Mouse (Mus musculus) midbrain, embryonic 15.5 days (tissue): Measurements from ENCODE around the gene Gad1. TPM values are rescaled to one million over a fixed set of nuclear protein-coding genes. Genes with fewer than 3 reads are reported as not detected.
A peak's percentile ranks its signal among the peaks of the same experiment; 100 is the strongest.
"Not testable (repeated sequence)": the region's sequence is repeated elsewhere in the genome, so short reads cannot be mapped to it uniquely, and the experiment has no call there.

ENCODE experiments used
- ATAC-seq: fragments of 200-750 bp; cut with Nextera tagmentation; replicated peaks from 2 replicates; pipeline ENCODE4 v1.8.0; 2017; ENCODE audit warnings: moderate TSS enrichment
- H3K27ac ChIP-seq: fragments of 300-500 bp; sonication (generic); 2 replicates; pipeline ENCODE4 v1.5.1; 2015; ENCODE audit warnings: mild to moderate bottlenecking, inconsistent platforms
- H3K27me3 ChIP-seq: fragments of 300-500 bp; sonication (generic); replicated peaks from 2 replicates; pipeline ENCODE4 v1.6.1; 2015; ENCODE audit warnings: inconsistent platforms
- H3K36me3 ChIP-seq: fragments of 300-500 bp; sonication (generic); replicated peaks from 2 replicates; pipeline ENCODE4 v1.6.1; 2015; ENCODE audit warnings: inconsistent platforms
- H3K4me1 ChIP-seq: fragments of 300-500 bp; sonication (generic); 2 replicates; pipeline ENCODE4 v1.6.1; 2015; ENCODE audit warnings: inconsistent platforms
- H3K4me2 ChIP-seq: fragments of 300-500 bp; sonication (generic); 2 replicates; pipeline ENCODE4 v1.6.1; 2015; ENCODE audit warnings: inconsistent platforms, mild to moderate bottlenecking, moderate library complexity
- H3K4me3 ChIP-seq: fragments of 300-500 bp; sonication (generic); 2 replicates; pipeline ENCODE4 v1.5.1; 2015; ENCODE audit warnings: mild to moderate bottlenecking, inconsistent platforms
- H3K9ac ChIP-seq: fragments of 300-500 bp; sonication (generic); 2 replicates; pipeline ENCODE4 v1.6.1; 2015; ENCODE audit warnings: mild to moderate bottlenecking, inconsistent platforms
- H3K9me3 ChIP-seq: fragments of 300-500 bp; sonication (generic); 2 replicates; pipeline ENCODE4 v1.6.1; 2016; ENCODE audit warnings: inconsistent platforms
- WGBS: fragments of 180-500 bp; shearing (Covaris S2); methylation state at CpG from one replicate; pipeline ENCODE4 v1.1.7; 2015; ENCODE audit warnings: mixed read lengths; 5-methylcytosine and 5-hydroxymethylcytosine counted together
- polyA plus RNA-seq: library from polyadenylated mRNA; unstranded; fragments of >200 nt; fragmentation: Nextera tagmentation; extraction: Ambion mirVana; gene quantifications from 2 replicates; pipeline ENCODE4 v1.2.1, GENCODE M21; 2015

The Gad1 gene
- 112 and 128 TPM in 2 replicates for polyA plus RNA-seq

- Histone ChIP-seq H3K27me3 (no peaks in the 10 kb centered on the region), H3K27ac (no peak within 1 kb of the TSS), H3K9me3 (no peaks in the 10 kb centered on the region), H3K36me3 (no peaks in the 10 kb centered on the region), H3K4me2 (no peak within 1 kb of the TSS), H3K4me3 (no peak within 1 kb of the TSS), H3K9ac (no peak within 1 kb of the TSS), H3K4me1 (no peaks in the 10 kb centered on the region)
- WGBS: 57% methylated on average over 4 of the region's 4 CpGs
- no peak for ATAC-seq
Observed at GRCm38 (mm10) chr2:70552772-70553171, at the start of gene Gad1. TSS of gene Gad1 (plus strand) at chr2:70553072.

GRCm38 (mm10) chr2:70503436-70503835, 49.4 kb upstream of the Gad1 start:
- Histone ChIP-seq H3K9me3 (no peaks in the 10 kb centered on the region), H3K4me3 (no peak overlapping the region), H3K27ac (no peak overlapping the region), H3K36me3 (no peaks in the 10 kb centered on the region), H3K4me2 (no peak overlapping the region), H3K4me1 (peaks cover 8% of the 10 kb centered on the region), H3K9ac (no peak overlapping the region), H3K27me3 (0 out of 2 replicates have a peak, but pooled peaks cover 4% of the 10 kb centered on the region)
- no peak for ATAC-seq
- WGBS: 87% methylated on average over 10 of the region's 10 CpGs

- H3K9ac ChIP-seq: no peak overlapping the region
- H3K4me3 ChIP-seq: no peak overlapping the region
- ATAC-seq: no peak
- H3K4me2 ChIP-seq: no peak overlapping the region
- H3K9me3 ChIP-seq: no peaks in the 10 kb centered on the region
- WGBS: 36% methylated on average over 1 of the region's 1 CpGs
- H3K27me3 ChIP-seq: 0 out of 2 replicates have a peak, but pooled peaks cover 4% of the 10 kb centered on the region
- H3K4me1 ChIP-seq: peaks cover 14% of the 10 kb centered on the region
- H3K27ac ChIP-seq: no peak overlapping the region
- H3K36me3 ChIP-seq: no peaks in the 10 kb centered on the region
Observed at GRCm38 (mm10) chr2:70505229-70505628, 47.6 kb upstream of the Gad1 start.

GRCm38 (mm10) chr2:70505896-70506295, 47.0 kb upstream of the Gad1 start:
- 22% methylated on average over 4 of the region's 4 CpGs for WGBS
- Histone ChIP-seq H3K9ac (no peak overlapping the region), H3K4me2 (no peak overlapping the region), H3K36me3 (no peaks in the 10 kb centered on the region), H3K27ac (no peak overlapping the region), H3K9me3 (no peaks in the 10 kb centered on the region), H3K4me1 (peaks cover 14% of the 10 kb centered on the region), H3K4me3 (no peak overlapping the region), H3K27me3 (0 out of 2 replicates have a peak, but pooled peaks cover 4% of the 10 kb centered on the region)
- ATAC-seq: no peak

GRCm38 (mm10) chr2:70506372-70506771, 46.5 kb upstream of the Gad1 start:
- Histone ChIP-seq H3K36me3 (no peaks in the 10 kb centered on the region), H3K27ac (no peak overlapping the region), H3K9me3 (no peaks in the 10 kb centered on the region), H3K4me1 (peaks cover 14% of the 10 kb centered on the region), H3K27me3 (0 out of 2 replicates have a peak, but pooled peaks cover 4% of the 10 kb centered on the region), H3K4me3 (no peak overlapping the region), H3K4me2 (no peak overlapping the region), H3K9ac (no peak overlapping the region)
- no peak for ATAC-seq
- WGBS: 42% methylated on average over 2 of the region's 2 CpGs

GRCm38 (mm10) chr2:70508496-70508895, 44.4 kb upstream of the Gad1 start, which contains the start of gene Erich2:
TSS of gene Erich2 (plus strand) at chr2:70508819.
- H3K36me3 ChIP-seq: no peaks in the 10 kb centered on the region
- H3K4me1 ChIP-seq: peaks cover 14% of the 10 kb centered on the region
- H3K27ac ChIP-seq: 0 out of 2 replicates have a peak within 1 kb of the TSS, but pooled peaks have one; percentile 22
- peak; percentile 13; the same call in 1 of the 2 replicates for ATAC-seq
- peak within 1 kb of the TSS; percentile 55 for H3K4me3 ChIP-seq
- WGBS: 6% methylated on average over 10 of the region's 10 CpGs
- peak within 1 kb of the TSS; percentile 85 for H3K4me2 ChIP-seq
- H3K9me3 ChIP-seq: no peaks in the 10 kb centered on the region
- peak within 1 kb of the TSS; percentile 46 for H3K9ac ChIP-seq
- H3K27me3 ChIP-seq: 0 out of 2 replicates have a peak, but pooled peaks cover 4% of the 10 kb centered on the region

- peak overlapping the region; percentile 85 for H3K4me2 ChIP-seq
- H3K4me3 ChIP-seq: peak overlapping the region; percentile 55
- 0 out of 2 replicates have a peak overlapping the region, but pooled peaks have one; percentile 22 for H3K27ac ChIP-seq
- H3K27me3 ChIP-seq: 0 out of 2 replicates have a peak, but pooled peaks cover 4% of the 10 kb centered on the region
- no peaks in the 10 kb centered on the region for H3K9me3 ChIP-seq
- peak; percentile 96 for ATAC-seq
- no peaks in the 10 kb centered on the region for H3K36me3 ChIP-seq
- WGBS: 0% methylated on average over 48 of the region's 56 CpGs
- H3K4me1 ChIP-seq: peaks cover 14% of the 10 kb centered on the region
- peak overlapping the region; percentile 46 for H3K9ac ChIP-seq
Observed at GRCm38 (mm10) chr2:70509021-70509632, 43.7 kb upstream of the Gad1 start.

GRCm38 (mm10) chr2:70538283-70538682, 14.6 kb upstream of the Gad1 start:
- not testable (repeated sequence) for ATAC-seq, H3K9me3 ChIP-seq, H3K4me3 ChIP-seq, H3K4me2 ChIP-seq, H3K36me3 ChIP-seq, H3K27ac ChIP-seq, H3K27me3 ChIP-seq, H3K9ac ChIP-seq, H3K4me1 ChIP-seq
- 48% methylated on average over 7 of the region's 7 CpGs for WGBS

- no peak overlapping the region for H3K4me2 ChIP-seq
- H3K4me3 ChIP-seq: no peak overlapping the region
- 65% methylated on average over 6 of the region's 6 CpGs for WGBS
- H3K4me1 ChIP-seq: no peaks in the 10 kb centered on the region
- no peaks in the 10 kb centered on the region for H3K9me3 ChIP-seq
- no peak overlapping the region for H3K27ac ChIP-seq
- ATAC-seq: no peak
- no peaks in the 10 kb centered on the region for H3K36me3 ChIP-seq
- no peak overlapping the region for H3K9ac ChIP-seq
- H3K27me3 ChIP-seq: no peaks in the 10 kb centered on the region
Observed at GRCm38 (mm10) chr2:70550671-70551070, 2.2 kb upstream of the Gad1 start.

GRCm38 (mm10) chr2:70551446-70551845, 1.4 kb upstream of the Gad1 start:
- Histone ChIP-seq H3K9ac (no peak overlapping the region), H3K4me2 (no peak overlapping the region), H3K4me3 (no peak overlapping the region), H3K27ac (no peak overlapping the region), H3K4me1 (no peaks in the 10 kb centered on the region), H3K36me3 (no peaks in the 10 kb centered on the region), H3K27me3 (no peaks in the 10 kb centered on the region), H3K9me3 (no peaks in the 10 kb centered on the region)
- no peak for ATAC-seq
- WGBS: 89% methylated on average over 2 of the region's 2 CpGs

- WGBS: 86% methylated on average over 15 of the region's 15 CpGs
- H3K4me3 ChIP-seq: no peak overlapping the region
- no peak overlapping the region for H3K27ac ChIP-seq
- no peak overlapping the region for H3K4me2 ChIP-seq
- H3K9ac ChIP-seq: no peak overlapping the region
- no peaks in the 10 kb centered on the region for H3K36me3 ChIP-seq
- H3K9me3 ChIP-seq: no peaks in the 10 kb centered on the region
- no peak for ATAC-seq
- no peaks in the 10 kb centered on the region for H3K27me3 ChIP-seq
- no peaks in the 10 kb centered on the region for H3K4me1 ChIP-seq
Observed at GRCm38 (mm10) chr2:70552067-70552598, 739 bp upstream of the Gad1 start.

GRCm38 (mm10) chr2:70553826-70554225, 954 bp downstream of the Gad1 start:
- no peak overlapping the region for H3K4me2 ChIP-seq
- 83% methylated on average over 3 of the region's 3 CpGs for WGBS
- H3K27ac ChIP-seq: no peak overlapping the region
- peaks cover 1% of the 10 kb centered on the region; the same call in 1 of the 2 replicates for H3K27me3 ChIP-seq
- no peak overlapping the region for H3K9ac ChIP-seq
- H3K9me3 ChIP-seq: no peaks in the 10 kb centered on the region
- H3K36me3 ChIP-seq: no peaks in the 10 kb centered on the region
- H3K4me1 ChIP-seq: no peaks in the 10 kb centered on the region
- no peak for ATAC-seq
- no peak overlapping the region for H3K4me3 ChIP-seq
